Mouse (Mus musculus): ENCODE measurements around the gene Lzts3. TPM values are rescaled to one million over a fixed set of nuclear protein-coding genes. Genes with fewer than 3 reads are reported as not detected.

The Lzts3 gene
- polyA plus RNA-seq, 1 experiment from 2014 or later = 4.0 TPM

GRCm38 (mm10) chr2:130632887-130633675 lies 9.5 kb downstream of the Lzts3 start:
- Histone ChIP-seq H3K4me1 (peaks cover 66% of the 10 kb centered on the region), H3K27me3 (ENCODE audit: low read depth, poor library complexity, severe bottlenecking) (peaks cover 73% of the 10 kb centered on the region), H3K36me3 (peaks cover 4% of the 10 kb centered on the region), H3K27ac (replicated peaks) (peak overlapping the region; percentile 69), H3K4me3 (no peak overlapping the region; the same call in 1 of the 2 replicates), H3K9me3 (replicated peaks) (no peaks in the 10 kb centered on the region)
- peak; percentile 72 for DNase-seq (ENCODE audit: low spot score)
- 51% methylated on average over 5 of the region's 5 CpGs for WGBS

- H3K9me3 ChIP-seq (replicated peaks) = no peaks in the 10 kb centered on the region
- H3K4me3 ChIP-seq = no peak overlapping the region; the same call in 1 of the 2 replicates
- H3K27ac ChIP-seq (replicated peaks) = peak overlapping the region; percentile 69; the same call in 1 of the 2 replicates
- H3K4me1 ChIP-seq = peaks cover 62% of the 10 kb centered on the region
- peaks cover 67% of the 10 kb centered on the region for H3K27me3 ChIP-seq (ENCODE audit: low read depth, poor library complexity, severe bottlenecking)
- DNase-seq (ENCODE audit: low spot score) = no peak
- peaks cover 11% of the 10 kb centered on the region for H3K36me3 ChIP-seq
- WGBS = 74% methylated on average over 1 of the region's 1 CpGs
Measured at GRCm38 (mm10) chr2:130632416-130632815, 10.2 kb downstream of the Lzts3 start.

- under 1% methylated on average over 25 of the region's 25 CpGs for WGBS
- no peaks in the 10 kb centered on the region for H3K9me3 ChIP-seq (replicated peaks)
- peak within 1 kb of the TSS; percentile 93 for H3K4me3 ChIP-seq
- peaks cover 41% of the 10 kb centered on the region for H3K27me3 ChIP-seq (ENCODE audit: low read depth, poor library complexity, severe bottlenecking)
- peaks cover 37% of the 10 kb centered on the region for H3K36me3 ChIP-seq
- peaks cover 46% of the 10 kb centered on the region for H3K4me1 ChIP-seq
- H3K27ac ChIP-seq (replicated peaks) = peak within 1 kb of the TSS; percentile 92
- DNase-seq (ENCODE audit: low spot score) = peak; percentile 85
Measured at GRCm38 (mm10) chr2:130629839-130630203, 12.8 kb downstream of the Lzts3 start, which contains the start of the genes Fastkd5 and Ubox5. Gene Fastkd5 (minus strand): TSS chr2:130630027. Gene Ubox5 (minus strand): TSS chr2:130630038.

GRCm38 (mm10) chr2:130629080-130629838 lies 13.3 kb downstream of the Lzts3 start:
- Histone ChIP-seq H3K9me3 (replicated peaks) (no peaks in the 10 kb centered on the region), H3K27me3 (ENCODE audit: low read depth, poor library complexity, severe bottlenecking) (peaks cover 35% of the 10 kb centered on the region), H3K36me3 (peaks cover 42% of the 10 kb centered on the region), H3K27ac (replicated peaks) (peak overlapping the region; percentile 92), H3K4me3 (peak overlapping the region; percentile 93), H3K4me1 (peaks cover 40% of the 10 kb centered on the region)
- DNase-seq (ENCODE audit: low spot score) = no peak
- 3% methylated on average over 37 of the region's 37 CpGs for WGBS

GRCm38 (mm10) chr2:130628424-130628823 lies 14.2 kb downstream of the Lzts3 start:
- peaks cover 51% of the 10 kb centered on the region for H3K36me3 ChIP-seq
- peaks cover 27% of the 10 kb centered on the region for H3K27me3 ChIP-seq (ENCODE audit: low read depth, poor library complexity, severe bottlenecking)
- peaks cover 32% of the 10 kb centered on the region for H3K4me1 ChIP-seq
- H3K27ac ChIP-seq (replicated peaks) = no peak overlapping the region
- no peaks in the 10 kb centered on the region for H3K9me3 ChIP-seq (replicated peaks)
- no peak for DNase-seq (ENCODE audit: low spot score)
- WGBS = 59% methylated on average over 3 of the region's 3 CpGs
- peak overlapping the region; percentile 93 for H3K4me3 ChIP-seq

GRCm38 (mm10) chr2:130618972-130619371 lies 23.6 kb downstream of the Lzts3 start:
- H3K27me3 ChIP-seq (ENCODE audit: low read depth, poor library complexity, severe bottlenecking) = no peaks in the 10 kb centered on the region
- DNase-seq (ENCODE audit: low spot score) = no peak
- H3K9me3 ChIP-seq (replicated peaks) = no peaks in the 10 kb centered on the region
- WGBS = 93% methylated on average over 7 of the region's 7 CpGs
- H3K36me3 ChIP-seq = peaks cover 84% of the 10 kb centered on the region
- no peak overlapping the region for H3K4me3 ChIP-seq
- no peaks in the 10 kb centered on the region for H3K4me1 ChIP-seq
- H3K27ac ChIP-seq (replicated peaks) = no peak overlapping the region

- peaks cover 53% of the 10 kb centered on the region for H3K36me3 ChIP-seq
- H3K27me3 ChIP-seq (ENCODE audit: low read depth, poor library complexity, severe bottlenecking) = no peaks in the 10 kb centered on the region
- WGBS = 68% methylated on average over 3 of the region's 3 CpGs
- H3K27ac ChIP-seq (replicated peaks) = no peak overlapping the region
- no peak overlapping the region for H3K4me3 ChIP-seq
- no peaks in the 10 kb centered on the region for H3K9me3 ChIP-seq (replicated peaks)
- H3K4me1 ChIP-seq = no peaks in the 10 kb centered on the region
- DNase-seq (ENCODE audit: low spot score) = no peak
Measured at GRCm38 (mm10) chr2:130613091-130613490, 29.5 kb downstream of the Lzts3 start.

GRCm38 (mm10) chr2:130602195-130602594 lies 40.4 kb downstream of the Lzts3 start:
- no peak overlapping the region for H3K27ac ChIP-seq (replicated peaks)
- no peak overlapping the region for H3K4me3 ChIP-seq
- no peak for DNase-seq (ENCODE audit: low spot score)
- no peaks in the 10 kb centered on the region for H3K27me3 ChIP-seq (ENCODE audit: low read depth, poor library complexity, severe bottlenecking)
- H3K4me1 ChIP-seq = no peaks in the 10 kb centered on the region
- H3K36me3 ChIP-seq = peaks cover 71% of the 10 kb centered on the region
- no peaks in the 10 kb centered on the region for H3K9me3 ChIP-seq (replicated peaks)
- WGBS = 92% methylated on average over 4 of the region's 4 CpGs

GRCm38 (mm10) chr2:130598399-130598798 lies 44.2 kb downstream of the Lzts3 start:
- H3K9me3 ChIP-seq (replicated peaks) = no peaks in the 10 kb centered on the region
- no peak for DNase-seq (ENCODE audit: low spot score)
- no peaks in the 10 kb centered on the region for H3K27me3 ChIP-seq (ENCODE audit: low read depth, poor library complexity, severe bottlenecking)
- H3K4me3 ChIP-seq = no peak overlapping the region
- no peaks in the 10 kb centered on the region for H3K4me1 ChIP-seq
- WGBS = 79% methylated on average over 3 of the region's 3 CpGs
- H3K36me3 ChIP-seq = peaks cover 90% of the 10 kb centered on the region
- no peak overlapping the region for H3K27ac ChIP-seq (replicated peaks)

GRCm38 (mm10) chr2:130597601-130598010 lies 45.0 kb downstream of the Lzts3 start:
- H3K9me3 ChIP-seq (replicated peaks) = no peaks in the 10 kb centered on the region
- no peaks in the 10 kb centered on the region for H3K4me1 ChIP-seq
- 36% methylated on average over 1 of the region's 1 CpGs for WGBS
- no peak overlapping the region for H3K27ac ChIP-seq (replicated peaks)
- no peak overlapping the region for H3K4me3 ChIP-seq
- no peak for DNase-seq (ENCODE audit: low spot score)
- H3K36me3 ChIP-seq = peaks cover 86% of the 10 kb centered on the region
- no peaks in the 10 kb centered on the region for H3K27me3 ChIP-seq (ENCODE audit: low read depth, poor library complexity, severe bottlenecking)

- Histone ChIP-seq H3K9me3 (replicated peaks) (no peaks in the 10 kb centered on the region), H3K4me1 (no peaks in the 10 kb centered on the region), H3K4me3 (no peak overlapping the region), H3K27ac (replicated peaks) (no peak overlapping the region), H3K27me3 (ENCODE audit: low read depth, poor library complexity, severe bottlenecking) (no peaks in the 10 kb centered on the region), H3K36me3 (peaks cover 88% of the 10 kb centered on the region)
- DNase-seq (ENCODE audit: low spot score) = no peak
- 83% methylated on average over 1 of the region's 1 CpGs for WGBS
Measured at GRCm38 (mm10) chr2:130595596-130595995, 47.0 kb downstream of the Lzts3 start.

- DNase-seq (ENCODE audit: low spot score) = no peak
- Histone ChIP-seq H3K4me1 (no peaks in the 10 kb centered on the region), H3K36me3 (peaks cover 49% of the 10 kb centered on the region), H3K27me3 (ENCODE audit: low read depth, poor library complexity, severe bottlenecking) (no peaks in the 10 kb centered on the region), H3K4me3 (no peak overlapping the region), H3K9me3 (replicated peaks) (no peaks in the 10 kb centered on the region), H3K27ac (replicated peaks) (no peak overlapping the region)
- 91% methylated on average over 2 of the region's 2 CpGs for WGBS
Measured at GRCm38 (mm10) chr2:130591016-130591415, 51.6 kb downstream of the Lzts3 start.

- H3K27ac ChIP-seq (replicated peaks) = no peak overlapping the region
- no peaks in the 10 kb centered on the region for H3K27me3 ChIP-seq (ENCODE audit: low read depth, poor library complexity, severe bottlenecking)
- DNase-seq (ENCODE audit: low spot score) = no peak
- peaks cover 36% of the 10 kb centered on the region for H3K36me3 ChIP-seq
- 93% methylated on average over 2 of the region's 2 CpGs for WGBS
- H3K4me3 ChIP-seq = no peak overlapping the region
- no peaks in the 10 kb centered on the region for H3K4me1 ChIP-seq
- no peaks in the 10 kb centered on the region for H3K9me3 ChIP-seq (replicated peaks)
Measured at GRCm38 (mm10) chr2:130589761-130590160, 52.8 kb downstream of the Lzts3 start.
